20 mouse cellular contexts compared by ENCODE assay signal in the genomic region with DNA sequence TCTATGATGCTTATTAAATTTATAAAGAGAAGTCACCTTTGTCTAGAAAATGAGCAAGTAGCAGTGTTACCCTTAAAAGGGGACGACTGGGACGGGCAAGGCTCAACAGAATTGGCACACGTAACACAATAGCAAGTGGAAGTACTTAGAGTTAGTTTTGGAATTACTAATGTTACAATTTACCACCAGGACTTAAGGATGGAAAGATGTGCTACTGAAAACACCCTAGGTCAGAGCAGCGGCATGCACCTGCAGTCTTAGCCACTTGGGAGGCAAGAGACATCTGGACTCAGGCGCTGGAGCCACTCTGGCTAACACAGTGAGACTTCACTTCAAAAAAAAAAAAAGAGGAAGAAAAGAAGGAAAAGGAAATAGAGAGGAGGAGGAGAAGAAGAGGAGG. TPM values are rescaled to one million over a fixed set of nuclear protein-coding genes. Genes with fewer than 3 reads are reported as not detected.
DNase-seq lines count a peak whose midpoint lies in the region; ATAC-seq and TF ChIP-seq lines count a peak whose summit lies in the region.
"Had no signal": no experiment of that assay in that cellular context is flagged by ENCODE, and none has a peak within 500 bp of the region (broad histone marks: within the 10 kb centered on the region; RNA-seq: fewer than 3 reads in every experiment).

No protein-coding gene starts in this region.

- WGBS in liver, embryonic 13.5 days (ENCODE audit: insufficient replicate concordance): 79% methylated on average over 5 of the region's 5 CpGs
- 81% methylated on average over 5 of the region's 5 CpGs for WGBS in liver, postnatal 0 days (ENCODE audit: insufficient replicate concordance)
- 93% methylated on average over 5 of the region's 5 CpGs for WGBS in hindbrain, embryonic 11.5 days

- TF ChIP-seq EP300 in liver, postnatal 0 days (IDR thresholded peaks at IDR 0.05; ENCODE audit: low read depth): no peak
- peak; percentile 68 for TF ChIP-seq EP300 in CH12.LX (IDR thresholded peaks at IDR 0.05; ENCODE audit: low read length)

- no peak overlapping the region for H3K27ac ChIP-seq in liver, embryonic 13.5 days
- no peak overlapping the region for H3K27ac ChIP-seq in liver, postnatal 0 days (ENCODE audit: low read depth)
- H3K27ac ChIP-seq in CH12.LX (ENCODE audit: insufficient read depth, low read depth): no peak overlapping the region
- H3K27ac ChIP-seq in hindbrain, embryonic 11.5 days (ENCODE audit: low read depth, low read length): no peak overlapping the region

- no peaks in the 10 kb centered on the region for H3K27me3 ChIP-seq in liver, embryonic 13.5 days
- H3K27me3 ChIP-seq in liver, postnatal 0 days (ENCODE audit: insufficient read depth, low read length): no peaks in the 10 kb centered on the region
- H3K27me3 ChIP-seq in CH12.LX (replicated peaks): no peaks in the 10 kb centered on the region
- H3K27me3 ChIP-seq in hindbrain, embryonic 11.5 days (ENCODE audit: control insufficient read depth, insufficient read depth, low read length): no peaks in the 10 kb centered on the region
- H3K27me3 ChIP-seq: Patski had no signal

- ATAC-seq in liver, embryonic 13.5 days (ENCODE audit: low read depth): no peak
- no peak for ATAC-seq in liver, postnatal 0 days
- ATAC-seq in hindbrain, embryonic 11.5 days (ENCODE audit: low FRiP score): no peak
- ATAC-seq: activated CD4-positive, CD25-positive, alpha-beta regulatory T cell, adult 4 months; CD4-positive, CD25-positive, alpha-beta regulatory T cell, adult 4 months; Patski had no signal

- 0 out of 2 replicates have a peak overlapping the region, but pooled peaks have one; percentile 3 for H3K9ac ChIP-seq in liver, embryonic 13.5 days
- H3K9ac ChIP-seq in liver, postnatal 0 days (replicated peaks): no peak overlapping the region
- H3K9ac ChIP-seq in CH12.LX (ENCODE audit: insufficient read depth, low read depth): no peak overlapping the region
- no peak overlapping the region for H3K9ac ChIP-seq in hindbrain, embryonic 11.5 days (ENCODE audit: low read depth, low read length)

- no peak overlapping the region for H3K4me3 ChIP-seq in liver, embryonic 13.5 days (replicated peaks)
- no peak overlapping the region for H3K4me3 ChIP-seq in liver, postnatal 0 days (ENCODE audit: low read depth, low read length)
- no peak overlapping the region for H3K4me3 ChIP-seq in CH12.LX (replicated peaks in 1 of 3; ENCODE audit: low read depth in 2 of 3, low read length in 2 of 3, poor library complexity in 1 of 3)
- no peak overlapping the region for H3K4me3 ChIP-seq in hindbrain, embryonic 11.5 days (ENCODE audit: low read depth, low read length)

- no peak for TF ChIP-seq POLR2A in CH12.LX (IDR thresholded peaks at IDR 0.05; ENCODE audit: low read depth, low read length)

- no peak for TF ChIP-seq CTCF in liver, postnatal 0 days (IDR thresholded peaks at IDR 0.05; ENCODE audit: low read depth)
- no peak for TF ChIP-seq CTCF in CH12.LX (conservative IDR thresholded peaks at IDR 0.05 in 1 of 2, IDR thresholded peaks at IDR 0.05 in 1 of 2; ENCODE audit: low read depth in 2 of 2, low read length in 2 of 2)

- in situ Hi-C loops in CH12.LX (cut with MboI; ENCODE audit: low pct_ligation_motif_present, low pct_unique_long_range_greater_than_20kb, low sequenced_read_pairs): loop anchor here (5.0 kb wide), 1 partner anchor 129 kb away; no protein-coding TSS in a partner anchor

- DNase-seq in liver, embryonic 13.5 days: no peak
- DNase-seq in liver, postnatal 0 days: no peak
- DNase-seq in CH12.LX (ENCODE audit: extremely low read depth): no peak
- no peak for DNase-seq in hindbrain, embryonic 11.5 days (ENCODE audit: low spot score)
- DNase-seq: adrenal gland, adult 2 months; adrenal gland, adult 8-10 months; adrenal gland, postnatal 10 days; adrenal gland, postnatal 14 days; adrenal gland, postnatal 25 days; adrenal gland, postnatal 36 days; B cell, adult 2 months; cerebellum, adult 11 months; cerebellum, adult 11-12 months; cerebellum, adult 18-20 months; cerebellum, adult 2 months had no signal

- H3K4me1 ChIP-seq in liver, embryonic 13.5 days (replicated peaks): peaks cover 17% of the 10 kb centered on the region
- H3K4me1 ChIP-seq in liver, postnatal 0 days (ENCODE audit: insufficient read depth): no peaks in the 10 kb centered on the region
- peaks cover 8 to 56% of the 10 kb centered on the region in 2 experiments for H3K4me1 ChIP-seq in CH12.LX (ENCODE audit: control insufficient read depth in 1 of 2, insufficient read depth in 2 of 2)
- H3K4me1 ChIP-seq in hindbrain, embryonic 11.5 days (replicated peaks; ENCODE audit: control insufficient read depth, insufficient read depth, low read length): no peaks in the 10 kb centered on the region; the same call in 1 of the 2 replicates

- H3K4me2 ChIP-seq in liver, embryonic 13.5 days: no peak overlapping the region
- no peak overlapping the region for H3K4me2 ChIP-seq in liver, postnatal 0 days (ENCODE audit: low read depth, low read length)
- no peak overlapping the region for H3K4me2 ChIP-seq in CH12.LX (ENCODE audit: insufficient read depth, low read depth, poor library complexity, severe bottlenecking)
- H3K4me2 ChIP-seq in hindbrain, embryonic 11.5 days (replicated peaks; ENCODE audit: low read depth, low read length): no peak overlapping the region

- dilution Hi-C loops in CH12.LX (cut with MboI; ENCODE audit: extremely low pct_ligation_motif_present, extremely low pct_unique_long_range_greater_than_20kb, low sequenced_read_pairs): no loop called here

- TF ChIP-seq RAD21 in CH12.LX (IDR thresholded peaks at IDR 0.05; ENCODE audit: low read depth, low read length): no peak

- no peaks in the 10 kb centered on the region for H3K79me2 ChIP-seq in CH12.LX (replicated peaks; ENCODE audit: control insufficient read depth, extremely low read depth, insufficient read depth, poor library complexity, severe bottlenecking)

- H3K9me3 ChIP-seq in liver, embryonic 13.5 days (replicated peaks): no peaks in the 10 kb centered on the region
- H3K9me3 ChIP-seq in liver, postnatal 0 days (ENCODE audit: low read length): no peaks in the 10 kb centered on the region
- H3K9me3 ChIP-seq in CH12.LX (replicated peaks; ENCODE audit: low read length): no peaks in the 10 kb centered on the region
- H3K9me3 ChIP-seq in hindbrain, embryonic 11.5 days (ENCODE audit: control insufficient read depth, low read length): no peaks in the 10 kb centered on the region
- H3K9me3 ChIP-seq: G1E had no signal

- peaks cover 5% of the 10 kb centered on the region; the same call in 1 of the 2 replicates for H3K36me3 ChIP-seq in liver, embryonic 13.5 days
- no peaks in the 10 kb centered on the region for H3K36me3 ChIP-seq in liver, postnatal 0 days (replicated peaks; ENCODE audit: insufficient read depth, low read length)
- H3K36me3 ChIP-seq in CH12.LX (replicated peaks in 1 of 2; ENCODE audit: control insufficient read depth in 1 of 2, insufficient read depth in 1 of 2, low read length in 1 of 2): peaks cover 5 to 35% of the 10 kb centered on the region in 2 experiments
- H3K36me3 ChIP-seq in hindbrain, embryonic 11.5 days (ENCODE audit: control insufficient read depth, insufficient read depth, low read length): no peaks in the 10 kb centered on the region

TF ChIP-seq in CH12.LX, 34 proteins besides CTCF, POLR2A, EP300 and RAD21:
- TF ChIP-seq ELF1 (IDR thresholded peaks at IDR 0.05; ENCODE audit: low read depth, low read length) (no peak), TCF12 (IDR thresholded peaks at IDR 0.05; ENCODE audit: low read depth, low read length) (peak; percentile 74), NELFE (IDR thresholded peaks at IDR 0.05; ENCODE audit: low read depth, low read length) (no peak), NRF1 (IDR thresholded peaks at IDR 0.05; ENCODE audit: low read depth, low read length) (no peak), JUND (conservative IDR thresholded peaks at IDR 0.05; ENCODE audit: low read depth, low read length) (peak; percentile 77; the same call in 1 of the 2 replicates), CHD2 (IDR thresholded peaks at IDR 0.05; ENCODE audit: low read length) (peak; percentile 22; the same call in 1 of the 2 replicates), RCOR1 (conservative IDR thresholded peaks at IDR 0.05; ENCODE audit: low read depth, low read length) (no peak), TBP (conservative IDR thresholded peaks at IDR 0.05; ENCODE audit: low read depth, low read length) (no peak), ZC3H11A (IDR thresholded peaks at IDR 0.05; ENCODE audit: low read depth, low read length) (no peak), UBTF (IDR thresholded peaks at IDR 0.05; ENCODE audit: low read depth, low read length) (no peak), JUN (IDR thresholded peaks at IDR 0.05; ENCODE audit: insufficient read depth, low read depth, low read length) (peak; percentile 35; the same call in 1 of the 2 replicates), IRF4 (IDR thresholded peaks at IDR 0.05; ENCODE audit: low read depth, low read length) (peak; percentile 68), ZNF384 (IDR thresholded peaks at IDR 0.05; ENCODE audit: low read depth, low read length) (peak; percentile 74), MYC (IDR thresholded peaks at IDR 0.05; ENCODE audit: low read depth, low read length) (no peak), ETS1 (conservative IDR thresholded peaks at IDR 0.05; ENCODE audit: low read depth, low read length) (no peak; the same call in 1 of the 2 replicates)

RNA-seq across cellular contexts. Expression of gene Rcan1, which starts 14.7 kb away (rescaled TPM):
- polyA plus RNA-seq in liver, embryonic 13.5 days (2015; fragmentation: Nextera tagmentation; extraction: Ambion mirVana): 9.4 and 11.4 TPM in 2 replicates
- 9.9 and 12.0 TPM in 2 replicates for polyA plus RNA-seq in liver, postnatal 0 days (2015; fragmentation: Nextera tagmentation; extraction: Ambion mirVana)
- total RNA-seq in CH12.LX (2012; rRNA removed) (10.0 and 10.5 TPM in 2 replicates), CH12.LX (2014; rRNA removed) (15.3 and 15.5 TPM in 2 replicates)
- polyA plus RNA-seq in CH12.LX (2012; ENCODE audit: insufficient read length, low read depth): 12.4 and 13.5 TPM in 2 replicates
- polyA plus RNA-seq in hindbrain, embryonic 11.5 days (2014; fragmentation: Nextera tagmentation; extraction: Ambion mirVana): 39.3 and 45.3 TPM in 2 replicates

RNA-seq across cellular contexts. Expression of gene Clic6, which starts 29.6 kb away (rescaled TPM):
- 0.61 and 0.70 TPM in 2 replicates for polyA plus RNA-seq in liver, embryonic 13.5 days (2015; fragmentation: Nextera tagmentation; extraction: Ambion mirVana)
- 0.31 and 0.32 TPM in 2 replicates for polyA plus RNA-seq in liver, postnatal 0 days (2015; fragmentation: Nextera tagmentation; extraction: Ambion mirVana)
- total RNA-seq in CH12.LX (2012; rRNA removed) (0.80 and 1.2 TPM in 2 replicates), CH12.LX (2014; rRNA removed) (0.16 and 0.24 TPM in 2 replicates)
- 0.08 TPM in 1 of 2 replicates, not detected in the other for polyA plus RNA-seq in CH12.LX (2012; ENCODE audit: insufficient read length, low read depth)
- polyA plus RNA-seq in hindbrain, embryonic 11.5 days (2014; fragmentation: Nextera tagmentation; extraction: Ambion mirVana): 3.4 and 4.8 TPM in 2 replicates
- total RNA-seq: adrenal gland, postnatal 25 days; MEL had no signal
- polyA plus RNA-seq: activated CD4-positive, CD25-positive, alpha-beta regulatory T cell, adult 4 months; CD4-positive, CD25-positive, alpha-beta regulatory T cell, adult 4 months had no signal
